Mouse (Mus musculus) MEL (cell line): Measurements from ENCODE around the gene Socs7. TPM values are rescaled to one million over a fixed set of nuclear protein-coding genes. Genes with fewer than 3 reads are reported as not detected.

Source experiments
- DNase-seq: peaks from one replicate; pipeline ENCODE4 v3.0.0; 2011; ENCODE audit warnings: low read depth, low spot score
- H3K27ac ChIP-seq: 2 replicates; pipeline ENCODE4 v1.5.1; 2012; ENCODE audit warnings: low read depth, mild to moderate bottlenecking, control low read depth, low read length, moderate library complexity; ENCODE audit not compliant: control insufficient read depth
- H3K27me3 ChIP-seq, 2 experiments: fragments of 150-350 bp in 1 of 2; sonication (generic) in 1 of 2; 2 replicates each; pipeline ENCODE4 v1.6.1; 2012; ENCODE audit warnings: low read length in 2 of 2, mild to moderate bottlenecking in 2 of 2, improper control_type of control experiment in 1 of 2, moderate library complexity in 1 of 2; ENCODE audit not compliant: insufficient read depth in 2 of 2, control insufficient read depth in 1 of 2
- H3K36me3 ChIP-seq, 2 experiments: 2 replicates each; pipeline ENCODE4 v1.6.1; 2012 to 2014; ENCODE audit warnings: low read length in 2 of 2, improper control_type of control experiment in 1 of 2, inconsistent platforms in 1 of 2, mild to moderate bottlenecking in 1 of 2; ENCODE audit not compliant: insufficient read depth in 2 of 2, control insufficient read depth in 1 of 2
- H3K4me1 ChIP-seq, 2 experiments: fragments of 150-350 bp in 1 of 2; sonication (generic) in 1 of 2; 2 replicates each; pipeline ENCODE4 v1.6.1; 2012; ENCODE audit warnings: low read length in 2 of 2, improper control_type of control experiment in 1 of 2, mild to moderate bottlenecking in 1 of 2; ENCODE audit not compliant: insufficient read depth in 2 of 2, control insufficient read depth in 1 of 2
- H3K4me3 ChIP-seq, 2 experiments: fragments of 150-350 bp in 1 of 2; sonication (generic) in 1 of 2; 2 replicates each; pipeline ENCODE4 v1.5.1; 2012; ENCODE audit warnings: low read depth in 2 of 2, low read length in 2 of 2, mild to moderate bottlenecking in 2 of 2, moderate library complexity in 2 of 2, control low read depth in 1 of 2, improper control_type of control experiment in 1 of 2; ENCODE audit not compliant: control insufficient read depth in 1 of 2, insufficient read depth in 1 of 2
- H3K79me2 ChIP-seq: 2 replicates; pipeline ENCODE4 v1.6.1; 2012; ENCODE audit warnings: mild to moderate bottlenecking, low read length, moderate library complexity; ENCODE audit not compliant: control insufficient read depth, poor library complexity, insufficient read depth
- H3K9ac ChIP-seq: 2 replicates; pipeline ENCODE4 v1.6.1; 2012; ENCODE audit warnings: low read depth, mild to moderate bottlenecking, control low read depth, low read length, moderate library complexity; ENCODE audit not compliant: control insufficient read depth, poor library complexity, severe bottlenecking
- H3K9me3 ChIP-seq: fragments of 150-350 bp; sonication (generic); replicated peaks from 2 replicates; pipeline ENCODE4 v1.6.1; 2012; ENCODE audit warnings: mild to moderate bottlenecking, low read length, improper control_type of control experiment, moderate library complexity; ENCODE audit not compliant: insufficient read depth
- BHLHE40 ChIP-seq: IDR thresholded peaks from 2 replicates; pipeline ENCODE4 v1.6.1; 2012; ENCODE audit warnings: low read depth, mild to moderate bottlenecking, inconsistent platforms, low read length, improper control_type of control experiment, borderline replicate concordance
- E2F4 ChIP-seq: IDR thresholded peaks from 2 replicates; pipeline ENCODE4 v1.6.1; 2011; ENCODE audit warnings: low read depth, low read length, improper control_type of control experiment, borderline replicate concordance
- ELF1 ChIP-seq: IDR thresholded peaks from 2 replicates; pipeline ENCODE4 v1.6.1; 2014; ENCODE audit warnings: low read depth, mild to moderate bottlenecking, inconsistent platforms, low read length, improper control_type of control experiment, moderate library complexity
- EP300 ChIP-seq, 2 experiments: IDR thresholded peaks; 2 replicates each; pipeline ENCODE4 v1.6.1; 2011; ENCODE audit warnings: improper control_type of control experiment in 2 of 2, low read length in 2 of 2, low read depth in 1 of 2, mild to moderate bottlenecking in 1 of 2
- GABPA ChIP-seq: IDR thresholded peaks from 2 replicates; pipeline ENCODE4 v1.6.1; 2012; ENCODE audit warnings: low read depth, mild to moderate bottlenecking, inconsistent platforms, low read length, improper control_type of control experiment, moderate library complexity
- HCFC1 ChIP-seq: IDR thresholded peaks from 2 replicates; pipeline ENCODE4 v1.6.1; 2012; ENCODE audit warnings: low read depth, mild to moderate bottlenecking, inconsistent platforms, low read length, improper control_type of control experiment, moderate library complexity
- JUND ChIP-seq: IDR thresholded peaks from 2 replicates; pipeline ENCODE4 v1.6.1; 2011; ENCODE audit warnings: low read depth, mild to moderate bottlenecking, improper control_type of control experiment, low read length
- KAT2A ChIP-seq: conservative IDR thresholded peaks from 2 replicates; pipeline ENCODE4 v1.6.1; 2012; ENCODE audit warnings: low read depth, low read length, improper control_type of control experiment, inconsistent platforms
- MAX ChIP-seq: IDR thresholded peaks from 2 replicates; pipeline ENCODE4 v1.6.1; 2011; ENCODE audit warnings: low read length, improper control_type of control experiment
- NELFE ChIP-seq: IDR thresholded peaks from 2 replicates; pipeline ENCODE4 v1.6.1; 2011; ENCODE audit warnings: low read depth, low read length, improper control_type of control experiment
- NRF1 ChIP-seq: IDR thresholded peaks from 2 replicates; pipeline ENCODE4 v1.6.1; 2014; ENCODE audit warnings: low read depth, mild to moderate bottlenecking, inconsistent platforms, low read length, improper control_type of control experiment, moderate library complexity; ENCODE audit not compliant: poor library complexity, insufficient read depth, severe bottlenecking
- POLR2A ChIP-seq, 2 experiments: IDR thresholded peaks; 2 replicates each; pipeline ENCODE4 v1.6.1; 2011 to 2012; ENCODE audit warnings: low read length in 2 of 2, mild to moderate bottlenecking in 2 of 2, control low read depth in 1 of 2, improper control_type of control experiment in 1 of 2, low read depth in 1 of 2, moderate library complexity in 1 of 2; ENCODE audit not compliant: control insufficient read depth in 1 of 2, insufficient read depth in 1 of 2, poor library complexity in 1 of 2
- RCOR1 ChIP-seq: IDR thresholded peaks from 2 replicates; pipeline ENCODE4 v1.6.1; 2012; ENCODE audit warnings: low read depth, mild to moderate bottlenecking, inconsistent platforms, low read length, improper control_type of control experiment
- SIN3A ChIP-seq: IDR thresholded peaks from 2 replicates; pipeline ENCODE4 v1.6.1; 2012; ENCODE audit warnings: low read length, improper control_type of control experiment, inconsistent platforms
- TAL1 ChIP-seq: IDR thresholded peaks from 2 replicates; pipeline ENCODE4 v1.6.1; 2012; ENCODE audit warnings: mild to moderate bottlenecking, inconsistent platforms, low read length, moderate library complexity, mixed read lengths
- TCF12 ChIP-seq: IDR thresholded peaks from 2 replicates; pipeline ENCODE4 v1.6.1; 2014; ENCODE audit warnings: low read depth, mild to moderate bottlenecking, inconsistent platforms, low read length, improper control_type of control experiment, moderate library complexity
- USF2 ChIP-seq, 2 experiments: IDR thresholded peaks; 2 replicates each; pipeline ENCODE4 v1.6.1; 2011 to 2012; ENCODE audit warnings: improper control_type of control experiment in 2 of 2, low read length in 2 of 2, borderline replicate concordance in 1 of 2, inconsistent platforms in 1 of 2, low read depth in 1 of 2, mild to moderate bottlenecking in 1 of 2; ENCODE audit not compliant: insufficient read depth in 1 of 2
- polyA plus RNA-seq, 2 experiments: library from polyadenylated mRNA; stranded (reverse) in 1 of 2; unstranded in 1 of 2; fragments of >175 nt in 1 of 2; fragments of >200 nt in 1 of 2; gene quantifications; 2 replicates each; pipeline versions ENCODE4 v1.2.1 to v1.2.4; 2012; ENCODE audit warnings: low replicate concordance in 2 of 2, low read depth in 1 of 2; ENCODE audit not compliant: insufficient read length in 2 of 2, insufficient read depth in 1 of 2, missing spikeins in 1 of 2
- total RNA-seq: library from RNA; depleted of rRNA; stranded (reverse); fragments of 300-350 nt; gene quantifications from 2 replicates; pipeline ENCODE4 v1.2.3, GENCODE M21; 2012

The Socs7 gene
- total and polyA plus RNA-seq, 3 experiments = 19.3 to 21.0 TPM; not detected in 1

GRCm38 (mm10) chr11:97343175-97343574, 19.2 kb upstream of the Socs7 start:
- DNase-seq = no peak
- H3K9ac ChIP-seq = no peak overlapping the region
- TF ChIP-seq E2F4 = no peak
- TF ChIP-seq NRF1 = no peak
- no peak for TF ChIP-seq MAX
- TF ChIP-seq, all 39 proteins: peak for 0

GRCm38 (mm10) chr11:97343619-97344018, 18.7 kb upstream of the Socs7 start:
- no peaks in the 10 kb centered on the region for H3K79me2 ChIP-seq
- 0 out of 4 replicates have a peak, but pooled peaks cover 0 to 2% of the 10 kb centered on the region in 2 experiments for H3K36me3 ChIP-seq
- no peak overlapping the region for H3K27ac ChIP-seq
- no peak overlapping the region for H3K4me3 ChIP-seq
- TF ChIP-seq NRF1 (no peak), TAL1 (no peak), RCOR1 (no peak), KAT2A (no peak), ELF1 (no peak), NELFE (no peak), EP300 (IDR thresholded peaks at IDR 0.05; ENCODE audit: low read depth in 1 of 2, low read length in 2 of 2) (no peak), HCFC1 (no peak), TCF12 (no peak), USF2 (IDR thresholded peaks at IDR 0.05; ENCODE audit: borderline replicate concordance in 1 of 2, insufficient read depth in 1 of 2, low read depth in 1 of 2, low read length in 2 of 2) (no peak), SIN3A (no peak), BHLHE40 (no peak), E2F4 (no peak), JUND (no peak), GABPA (no peak), POLR2A (IDR thresholded peaks at IDR 0.05; ENCODE audit: control insufficient read depth in 1 of 2, insufficient read depth in 1 of 2, low read depth in 1 of 2, low read length in 2 of 2, poor library complexity in 1 of 2) (no peak)
- H3K9ac ChIP-seq = no peak overlapping the region
- no peak for DNase-seq
- H3K9me3 ChIP-seq = no peaks in the 10 kb centered on the region
- H3K27me3 ChIP-seq = peaks cover 0 to 3% of the 10 kb centered on the region in 2 experiments; a peak in 2 of 4 replicates
- H3K4me1 ChIP-seq = peaks cover 3 to 6% of the 10 kb centered on the region in 2 experiments

More at GRCm38 (mm10) chr11:97343175-97343574, 19.2 kb upstream of the Socs7 start:
- Histone ChIP-seq H3K79me2 (no peaks in the 10 kb centered on the region), H3K27me3 (peaks cover 0 to 3% of the 10 kb centered on the region in 2 experiments; a peak in 2 of 4 replicates), H3K4me3 (no peak overlapping the region), H3K4me1 (peaks cover 3 to 6% of the 10 kb centered on the region in 2 experiments), H3K36me3 (0 out of 4 replicates have a peak, but pooled peaks cover 0 to 2% of the 10 kb centered on the region in 2 experiments), H3K9me3 (no peaks in the 10 kb centered on the region), H3K27ac (no peak overlapping the region)
